Mouse (Mus musculus) lung, postnatal 0 days (tissue): ENCODE results near the gene Hnf1b. TPM values are rescaled to one million over a fixed set of nuclear protein-coding genes. Genes with fewer than 3 reads are reported as not detected.
A peak's percentile ranks its signal among the peaks of the same experiment; 100 is the strongest.

ENCODE experiments used
- ATAC-seq: fragments of 200-750 bp; cut with Nextera tagmentation; 2 replicates; pipeline ENCODE4 v1.8.0; 2017; ENCODE audit warnings: moderate library complexity
- DNase-seq: peaks from one replicate; pipeline ENCODE4 v3.0.0-alpha.2; 2016; ENCODE audit warnings: low spot score
- H3K27ac ChIP-seq: fragments of 300-500 bp; sonication (generic); 2 replicates; pipeline ENCODE4 v1.5.1; 2014; ENCODE audit warnings: antibody characterized with exemption, mild to moderate bottlenecking, low read length, mixed read lengths
- H3K27me3 ChIP-seq: fragments of 300-500 bp; sonication (generic); replicated peaks from 2 replicates; pipeline ENCODE4 v1.6.1; 2014; ENCODE audit warnings: low read length, mixed read lengths; ENCODE audit not compliant: insufficient read depth
- H3K36me3 ChIP-seq: fragments of 300-500 bp; sonication (generic); 2 replicates; pipeline ENCODE4 v1.6.1; 2014; ENCODE audit warnings: low read length, mixed read lengths; ENCODE audit not compliant: insufficient read depth
- H3K4me1 ChIP-seq: fragments of 300-500 bp; sonication (generic); 2 replicates; pipeline ENCODE4 v1.6.1; 2014; ENCODE audit warnings: antibody characterized with exemption, low read depth, low read length, mixed read lengths; ENCODE audit not compliant: insufficient read depth
- H3K4me2 ChIP-seq: fragments of 300-500 bp; sonication (generic); replicated peaks from 2 replicates; pipeline ENCODE4 v1.6.1; 2014; ENCODE audit warnings: low read depth, mild to moderate bottlenecking, low read length, moderate library complexity, mixed read lengths
- H3K4me3 ChIP-seq: fragments of 300-500 bp; sonication (generic); 2 replicates; pipeline ENCODE4 v1.5.1; 2014; ENCODE audit warnings: low read depth, low read length
- H3K9ac ChIP-seq: fragments of 300-500 bp; sonication (generic); replicated peaks from 2 replicates; pipeline ENCODE4 v1.6.1; 2014; ENCODE audit warnings: low read depth, mild to moderate bottlenecking
- H3K9me3 ChIP-seq: fragments of 300-500 bp; sonication (generic); 2 replicates; pipeline ENCODE4 v1.6.1; 2016; ENCODE audit warnings: low read length, mixed read lengths
- CTCF ChIP-seq: IDR thresholded peaks from 2 replicates; pipeline ENCODE4 v1.5.1; 2016; ENCODE audit warnings: antibody characterized with exemption, mild to moderate bottlenecking
- EP300 ChIP-seq: IDR thresholded peaks from 2 replicates; pipeline ENCODE4 v1.6.1; 2016; ENCODE audit warnings: antibody characterized with exemption, mild to moderate bottlenecking, control low read depth
- WGBS: fragments of 180-500 bp; shearing (Covaris S2); extraction: QIAGEN DNeasy Blood & Tissue Kit; methylation state at CpG from one replicate; pipeline ENCODE4 v1.1.7; 2014; 5-methylcytosine and 5-hydroxymethylcytosine counted together
- polyA plus RNA-seq: library from polyadenylated mRNA; unstranded; fragments of >200 nt; fragmentation: Nextera tagmentation; extraction: Ambion mirVana; gene quantifications from 2 replicates; pipeline ENCODE4 v1.2.1, GENCODE M21; 2015

Hnf1b gene
- polyA plus RNA-seq, 1 experiment from 2014 or later = 11.4 TPM

GRCm38 (mm10) chr11:83882552-83882951 lies 32.7 kb downstream of the Hnf1b start:
- no peak overlapping the region for H3K4me2 ChIP-seq
- ATAC-seq = peak; percentile 57
- H3K27me3 ChIP-seq = no peaks in the 10 kb centered on the region
- peak; percentile 22; the same call in 1 of the 2 replicates for TF ChIP-seq EP300
- TF ChIP-seq CTCF = no peak
- no peak overlapping the region for H3K9ac ChIP-seq
- DNase-seq = peak; percentile 89
- H3K36me3 ChIP-seq = no peaks in the 10 kb centered on the region
- peaks cover 14% of the 10 kb centered on the region; the same call in 1 of the 2 replicates for H3K4me1 ChIP-seq
- H3K9me3 ChIP-seq = no peaks in the 10 kb centered on the region
- peak overlapping the region; percentile 72; the same call in 1 of the 2 replicates for H3K27ac ChIP-seq
- H3K4me3 ChIP-seq = no peak overlapping the region
- 18% methylated on average over 6 of the region's 6 CpGs for WGBS

GRCm38 (mm10) chr11:83883074-83883473 lies 33.2 kb downstream of the Hnf1b start:
- no peak for TF ChIP-seq CTCF
- ATAC-seq = no peak
- H3K27me3 ChIP-seq = no peaks in the 10 kb centered on the region
- peak overlapping the region; percentile 72 for H3K27ac ChIP-seq
- DNase-seq = no peak
- H3K4me2 ChIP-seq = no peak overlapping the region
- no peaks in the 10 kb centered on the region for H3K36me3 ChIP-seq
- WGBS = 37% methylated on average over 6 of the region's 6 CpGs
- no peaks in the 10 kb centered on the region for H3K9me3 ChIP-seq
- H3K4me3 ChIP-seq = no peak overlapping the region
- H3K9ac ChIP-seq = no peak overlapping the region
- peaks cover 14% of the 10 kb centered on the region; the same call in 1 of the 2 replicates for H3K4me1 ChIP-seq

GRCm38 (mm10) chr11:83883812-83884211 lies 33.9 kb downstream of the Hnf1b start:
- 59% methylated on average over 9 of the region's 9 CpGs for WGBS
- DNase-seq = peak; percentile 72

GRCm38 (mm10) chr11:83885175-83885574 lies 35.3 kb downstream of the Hnf1b start:
- DNase-seq = no peak
- Histone ChIP-seq H3K27ac (peak overlapping the region; percentile 26; the same call in 1 of the 2 replicates), H3K4me3 (no peak overlapping the region), H3K4me1 (peaks cover 3% of the 10 kb centered on the region; the same call in 1 of the 2 replicates), H3K4me2 (no peak overlapping the region), H3K9ac (no peak overlapping the region), H3K27me3 (no peaks in the 10 kb centered on the region), H3K9me3 (no peaks in the 10 kb centered on the region), H3K36me3 (no peaks in the 10 kb centered on the region)
- no peak for ATAC-seq
- TF ChIP-seq EP300 = no peak
- no peak for TF ChIP-seq CTCF
- 62% methylated on average over 8 of the region's 8 CpGs for WGBS

More at GRCm38 (mm10) chr11:83883812-83884211, 33.9 kb downstream of the Hnf1b start:
- H3K4me1 ChIP-seq = peaks cover 9% of the 10 kb centered on the region; the same call in 1 of the 2 replicates
- no peaks in the 10 kb centered on the region for H3K27me3 ChIP-seq
- no peaks in the 10 kb centered on the region for H3K36me3 ChIP-seq
- TF ChIP-seq CTCF (no peak), EP300 (peak; percentile 67)
- no peak overlapping the region for H3K9ac ChIP-seq
- no peak overlapping the region for H3K4me2 ChIP-seq
- peak overlapping the region; percentile 72 for H3K27ac ChIP-seq
- peak; percentile 71 for ATAC-seq
- no peak overlapping the region for H3K4me3 ChIP-seq
- H3K9me3 ChIP-seq = no peaks in the 10 kb centered on the region

GRCm38 (mm10) chr11:83886746-83887145 lies 36.9 kb downstream of the Hnf1b start:
- Histone ChIP-seq H3K9me3 (no peaks in the 10 kb centered on the region), H3K9ac (no peak overlapping the region), H3K36me3 (no peaks in the 10 kb centered on the region), H3K4me2 (no peak overlapping the region), H3K27me3 (no peaks in the 10 kb centered on the region), H3K27ac (peak overlapping the region; percentile 22; the same call in 1 of the 2 replicates), H3K4me1 (peaks cover 6% of the 10 kb centered on the region; the same call in 1 of the 2 replicates), H3K4me3 (no peak overlapping the region)
- ATAC-seq (no peak), DNase-seq (peak; percentile 75)
- 55% methylated on average over 3 of the region's 3 CpGs for WGBS
- TF ChIP-seq EP300 (no peak; the same call in none of the 2 replicates), CTCF (no peak)

GRCm38 (mm10) chr11:83891366-83891765 lies 41.5 kb downstream of the Hnf1b start:
- 18% methylated on average over 6 of the region's 6 CpGs for WGBS
- H3K27ac ChIP-seq = peak overlapping the region; percentile 81
- H3K4me2 ChIP-seq = no peak overlapping the region
- no peaks in the 10 kb centered on the region for H3K27me3 ChIP-seq
- peak; percentile 95 for DNase-seq
- H3K4me3 ChIP-seq = no peak overlapping the region
- no peaks in the 10 kb centered on the region for H3K9me3 ChIP-seq
- H3K36me3 ChIP-seq = 0 out of 2 replicates have a peak, but pooled peaks cover 10% of the 10 kb centered on the region
- peak; percentile 93; the same call in 1 of the 2 replicates for TF ChIP-seq EP300
- no peak for TF ChIP-seq CTCF
- no peak overlapping the region for H3K9ac ChIP-seq
- peaks cover 2% of the 10 kb centered on the region; the same call in 1 of the 2 replicates for H3K4me1 ChIP-seq
- peak; percentile 97 for ATAC-seq
